Mouse (Mus musculus): ENCODE measurements around the gene Defb30.

Defb30 gene

GRCm38 (mm10) chr14:63049910-63050370 is at the start of gene Defb30:
Gene Defb30 (minus strand): TSS chr14:63049960.
- DNase-seq (ENCODE audit: extremely low read depth, insufficient read length, low spot score): no peak

DNA sequence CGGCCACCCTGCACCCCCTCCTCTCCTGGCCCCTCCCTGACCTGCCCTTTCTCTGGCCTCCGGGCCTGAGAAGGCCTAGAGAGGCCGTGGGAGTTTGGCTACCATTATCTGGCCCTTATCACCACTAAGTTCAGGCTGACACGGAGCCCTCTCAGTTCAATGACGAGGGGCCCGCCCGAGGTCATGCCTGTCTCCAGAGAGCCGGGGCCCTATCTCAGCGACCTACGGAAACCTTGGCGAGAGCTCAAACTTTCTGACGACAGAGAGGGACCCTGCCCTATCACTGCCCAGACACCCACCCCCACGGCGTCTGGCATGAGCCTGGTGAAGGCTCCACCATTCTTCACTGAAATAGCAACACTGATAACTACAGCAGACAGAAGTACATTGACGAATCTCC is 17.9 kb upstream of the Defb30 start:
- no peak for DNase-seq (ENCODE audit: extremely low read depth, insufficient read length, low spot score)

DNA sequence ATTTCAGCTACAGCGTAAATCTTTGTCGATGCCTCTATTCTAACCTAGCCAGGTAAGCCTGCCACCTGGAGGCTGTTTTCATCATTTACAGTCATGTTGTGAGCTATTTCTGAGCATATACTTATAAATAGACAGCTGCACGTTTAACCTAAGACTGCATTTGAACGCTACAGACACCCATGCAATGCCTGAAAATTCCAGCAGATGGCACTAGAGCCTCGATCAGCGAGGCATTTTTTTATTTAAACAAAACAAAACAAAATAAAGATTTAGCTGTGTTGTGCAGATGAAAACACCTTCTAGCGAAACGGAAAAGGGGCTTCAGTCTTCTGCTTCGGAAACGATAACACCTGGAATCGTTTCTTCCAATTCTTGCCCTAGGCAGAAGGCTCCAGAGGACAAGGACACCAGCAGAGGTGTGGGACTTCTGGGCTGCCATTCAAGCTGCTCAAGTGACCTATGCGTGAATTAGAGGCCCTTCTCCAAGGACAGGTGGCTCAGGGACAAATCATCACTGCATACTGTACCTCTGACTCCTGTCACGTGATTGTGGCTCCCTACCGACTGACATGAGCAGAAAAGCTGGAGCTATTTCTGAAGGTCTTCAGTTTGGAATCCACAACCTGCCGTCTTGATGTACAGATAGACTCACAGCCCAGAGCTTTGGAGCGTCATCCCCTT is 17.0 kb upstream of the Defb30 start:
- no peak for DNase-seq (ENCODE audit: extremely low read depth, insufficient read length, low spot score)

- DNase-seq (ENCODE audit: extremely low read depth, insufficient read length, low spot score): no peak
Measured at GRCm38 (mm10) chr14:63065391-63065790, 15.6 kb upstream of the Defb30 start.

- DNase-seq (ENCODE audit: extremely low read depth, insufficient read length, low spot score): no peak
Measured at GRCm38 (mm10) chr14:63062184-63062583, 12.4 kb upstream of the Defb30 start.

- no peak for DNase-seq (ENCODE audit: extremely low read depth, insufficient read length, low spot score)
Measured at GRCm38 (mm10) chr14:63060361-63060760, 10.6 kb upstream of the Defb30 start.

DNA sequence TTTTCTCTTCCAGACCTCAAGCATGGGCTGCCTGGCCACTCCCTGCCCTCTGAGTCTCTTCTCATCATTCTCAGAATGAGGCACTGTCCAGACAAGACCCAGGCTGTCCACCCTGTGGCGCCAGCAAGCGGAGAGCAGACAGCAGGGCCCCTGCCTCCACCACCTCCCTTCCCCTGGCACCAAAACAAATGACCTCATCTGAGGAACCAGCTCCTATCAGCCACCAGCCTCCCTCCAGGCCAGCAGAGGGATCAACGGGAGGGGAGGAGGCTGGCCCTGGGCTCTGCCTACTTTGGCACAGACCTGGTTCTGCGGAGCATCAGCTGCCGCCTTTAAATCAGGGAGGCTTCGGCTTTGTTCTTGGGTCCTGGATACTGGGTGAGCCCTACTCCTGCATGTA is 5.0 kb upstream of the Defb30 start:
- peak; percentile 30 for DNase-seq (ENCODE audit: extremely low read depth, insufficient read length, low spot score)

- DNase-seq (ENCODE audit: extremely low read depth, insufficient read length, low spot score): peak; percentile 60
Measured at GRCm38 (mm10) chr14:63050769-63051168, 1.0 kb upstream of the Defb30 start.

DNA sequence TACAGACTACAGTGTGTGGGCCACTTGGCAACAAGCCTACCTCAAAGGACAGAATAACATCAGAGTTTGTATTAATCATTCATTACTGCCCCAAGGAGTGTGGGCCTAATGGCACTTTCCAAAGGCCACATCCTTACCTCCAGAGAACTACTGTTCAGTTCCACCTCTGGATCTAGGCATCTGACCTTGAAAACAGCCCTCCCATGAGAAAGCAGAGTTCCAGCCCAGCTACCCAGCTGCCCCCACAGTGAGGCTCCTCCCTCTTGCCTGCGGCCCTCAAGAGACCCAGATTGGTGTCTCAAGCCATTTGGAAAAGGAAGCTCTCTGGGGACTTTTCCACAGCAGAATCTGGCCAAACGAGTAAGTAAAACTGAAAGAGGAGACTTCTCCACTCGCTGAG is 3.1 kb downstream of the Defb30 start, which contains the start of gene Defb42:
TSS of gene Defb42 (plus strand) at position 301 of the 400 bp plus-strand sequence.
- no peak for DNase-seq (ENCODE audit: extremely low read depth, insufficient read length, low spot score)

GRCm38 (mm10) chr14:63020524-63021156 is 29.1 kb downstream of the Defb30 start:
- peak; percentile 31 for DNase-seq (ENCODE audit: extremely low read depth, insufficient read length, low spot score)

GRCm38 (mm10) chr14:63014667-63015066 is 35.1 kb downstream of the Defb30 start:
- DNase-seq (ENCODE audit: extremely low read depth, insufficient read length, low spot score): peak; percentile 27

- DNase-seq (ENCODE audit: extremely low read depth, insufficient read length, low spot score): no peak
Measured at GRCm38 (mm10) chr14:63013082-63013481, 36.7 kb downstream of the Defb30 start.

DNA sequence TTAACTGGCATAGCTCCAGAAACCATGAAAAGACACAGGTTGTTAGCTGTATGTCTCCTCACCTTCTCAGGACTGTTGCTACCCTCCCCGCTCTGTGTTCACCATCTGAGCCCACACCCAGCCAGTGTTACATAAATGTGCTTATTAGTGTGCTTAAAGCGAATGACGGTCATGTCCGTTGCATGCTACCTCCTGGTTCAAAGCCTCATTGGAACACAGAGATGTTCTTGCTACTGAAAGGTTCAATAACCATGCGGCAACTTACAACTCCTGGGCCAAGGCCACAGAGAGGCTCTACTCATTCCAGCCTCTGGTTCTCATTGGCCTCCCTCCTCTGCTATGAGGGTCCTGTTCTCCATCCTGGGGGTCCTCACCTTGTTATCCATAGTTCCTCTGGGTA is 38.3 kb downstream of the Defb30 start, which contains the start of gene Defb43:
TSS of gene Defb43 (plus strand) at position 301 of the 400 bp plus-strand sequence.
- DNase-seq (ENCODE audit: extremely low read depth, insufficient read length, low spot score): no peak

DNA sequence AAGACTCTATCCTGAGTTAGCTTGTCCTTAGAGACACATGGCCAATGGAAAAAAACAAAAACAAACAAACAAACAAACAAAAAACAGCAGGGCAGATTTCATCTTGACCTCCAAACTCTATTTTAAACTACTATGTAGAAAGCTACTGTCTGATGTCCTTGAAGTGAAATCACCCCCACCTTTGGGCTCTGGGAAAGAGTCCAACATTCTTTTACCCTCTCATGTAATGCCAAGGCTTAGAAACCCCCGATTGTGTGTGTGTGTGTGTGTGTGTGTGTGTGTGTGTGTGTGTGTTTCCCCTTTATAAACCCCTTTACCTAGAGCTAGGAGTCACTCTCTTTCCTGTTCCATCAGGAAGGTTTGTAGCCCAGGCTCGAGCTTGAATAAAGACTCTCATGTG is 47.2 kb downstream of the Defb30 start:
- DNase-seq (ENCODE audit: extremely low read depth, insufficient read length, low spot score): no peak

GRCm38 (mm10) chr14:62998977-62999376 is 50.8 kb downstream of the Defb30 start:
- DNase-seq (ENCODE audit: extremely low read depth, insufficient read length, low spot score): no peak

DNA sequence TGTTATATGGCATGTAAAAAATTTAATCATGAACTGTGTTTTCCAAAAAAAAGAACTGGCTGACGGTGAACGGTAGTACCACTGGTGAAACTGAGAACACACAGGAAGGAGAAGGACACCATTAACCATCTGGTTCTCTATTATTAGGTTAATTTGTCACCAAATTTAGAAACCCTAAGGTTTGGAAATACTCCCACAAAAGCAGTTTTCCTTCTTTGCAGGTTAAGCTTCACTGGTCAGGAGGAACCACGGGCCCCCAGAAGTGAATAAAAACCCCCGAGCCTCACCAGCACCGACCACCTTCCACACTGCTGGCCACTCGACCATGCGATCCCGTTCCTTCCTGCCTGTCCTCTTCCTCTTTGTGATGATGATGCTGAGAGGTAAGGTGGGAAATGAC is 52.0 kb downstream of the Defb30 start, which contains the start of gene Defb47:
TSS of gene Defb47 (plus strand) at position 301 of the 400 bp plus-strand sequence.
- no peak for DNase-seq (ENCODE audit: extremely low read depth, insufficient read length, low spot score)

DNA sequence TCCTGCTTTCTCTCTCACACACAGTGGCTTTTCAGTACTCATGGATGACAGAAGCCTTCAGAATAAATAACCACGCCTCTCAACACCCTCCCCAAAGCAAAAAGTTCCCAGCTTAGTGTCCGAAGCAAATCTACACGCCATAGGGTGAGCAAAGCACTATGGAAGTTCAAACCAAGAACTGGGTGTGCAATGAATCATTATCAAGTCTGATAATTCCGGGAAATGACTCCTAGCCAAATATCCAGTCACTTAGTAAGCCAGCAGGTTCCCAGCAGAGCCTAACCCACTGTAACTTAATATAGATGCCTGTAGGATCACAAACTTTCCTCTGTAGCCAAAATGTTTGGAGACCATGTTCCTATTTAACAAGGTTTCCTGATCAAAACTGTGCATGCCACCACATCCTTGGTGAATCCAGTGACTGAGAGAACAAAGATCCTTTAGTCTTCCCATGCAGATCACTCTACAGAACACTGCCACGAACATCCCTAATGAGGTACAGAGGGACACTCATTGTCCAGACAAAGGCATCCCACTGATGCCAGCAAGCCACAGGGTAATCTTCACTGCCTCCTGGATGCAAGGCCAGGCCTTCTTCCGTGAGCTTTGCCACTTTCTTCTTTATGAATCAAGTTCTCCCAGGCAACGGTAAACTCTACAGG is 57.8 kb downstream of the Defb30 start:
- DNase-seq (ENCODE audit: extremely low read depth, insufficient read length, low spot score): peak; percentile 4

- DNase-seq (ENCODE audit: extremely low read depth, insufficient read length, low spot score): peak; percentile 10
Measured at GRCm38 (mm10) chr14:62991271-62991670, 58.5 kb downstream of the Defb30 start.

- DNase-seq (ENCODE audit: extremely low read depth, insufficient read length, low spot score): no peak
Measured at GRCm38 (mm10) chr14:62984410-62984809, 65.3 kb downstream of the Defb30 start, which contains the start of gene Defb48. Gene Defb48 (minus strand): TSS chr14:62984510.
